Mouse (Mus musculus): ENCODE data around the gene Serinc3.

Serinc3 gene

GRCm38 (mm10) chr2:163590996-163591395 is 53.9 kb downstream of the Serinc3 start:
- no peak for DNase-seq

GRCm38 (mm10) chr2:163590211-163590610 is 54.7 kb downstream of the Serinc3 start:
- no peak for DNase-seq

GRCm38 (mm10) chr2:163587506-163587905 is 57.4 kb downstream of the Serinc3 start:
- no peak for DNase-seq

- peak; percentile 51 for DNase-seq
Measured at GRCm38 (mm10) chr2:163586384-163587261, 58.3 kb downstream of the Serinc3 start.

- DNase-seq = no peak
Measured at GRCm38 (mm10) chr2:163584088-163584426, 60.9 kb downstream of the Serinc3 start.

- no peak for DNase-seq
Measured at GRCm38 (mm10) chr2:163583226-163584087, 61.5 kb downstream of the Serinc3 start.

- DNase-seq = no peak
Measured at GRCm38 (mm10) chr2:163580069-163580945, 64.6 kb downstream of the Serinc3 start.

GRCm38 (mm10) chr2:163577986-163578385 is 66.9 kb downstream of the Serinc3 start:
- DNase-seq = no peak

- no peak for DNase-seq
Measured at GRCm38 (mm10) chr2:163575248-163575647, 69.7 kb downstream of the Serinc3 start.

- DNase-seq = no peak
Measured at GRCm38 (mm10) chr2:163574321-163574720, 70.6 kb downstream of the Serinc3 start.
